Mouse (Mus musculus): ENCODE results near the gene Thap8. TPM values are rescaled to one million over a fixed set of nuclear protein-coding genes. Genes with fewer than 3 reads are reported as not detected.

Thap8 gene
- polyA plus RNA-seq, 1 experiment from 2014 or later: 0.32 TPM

DNA sequence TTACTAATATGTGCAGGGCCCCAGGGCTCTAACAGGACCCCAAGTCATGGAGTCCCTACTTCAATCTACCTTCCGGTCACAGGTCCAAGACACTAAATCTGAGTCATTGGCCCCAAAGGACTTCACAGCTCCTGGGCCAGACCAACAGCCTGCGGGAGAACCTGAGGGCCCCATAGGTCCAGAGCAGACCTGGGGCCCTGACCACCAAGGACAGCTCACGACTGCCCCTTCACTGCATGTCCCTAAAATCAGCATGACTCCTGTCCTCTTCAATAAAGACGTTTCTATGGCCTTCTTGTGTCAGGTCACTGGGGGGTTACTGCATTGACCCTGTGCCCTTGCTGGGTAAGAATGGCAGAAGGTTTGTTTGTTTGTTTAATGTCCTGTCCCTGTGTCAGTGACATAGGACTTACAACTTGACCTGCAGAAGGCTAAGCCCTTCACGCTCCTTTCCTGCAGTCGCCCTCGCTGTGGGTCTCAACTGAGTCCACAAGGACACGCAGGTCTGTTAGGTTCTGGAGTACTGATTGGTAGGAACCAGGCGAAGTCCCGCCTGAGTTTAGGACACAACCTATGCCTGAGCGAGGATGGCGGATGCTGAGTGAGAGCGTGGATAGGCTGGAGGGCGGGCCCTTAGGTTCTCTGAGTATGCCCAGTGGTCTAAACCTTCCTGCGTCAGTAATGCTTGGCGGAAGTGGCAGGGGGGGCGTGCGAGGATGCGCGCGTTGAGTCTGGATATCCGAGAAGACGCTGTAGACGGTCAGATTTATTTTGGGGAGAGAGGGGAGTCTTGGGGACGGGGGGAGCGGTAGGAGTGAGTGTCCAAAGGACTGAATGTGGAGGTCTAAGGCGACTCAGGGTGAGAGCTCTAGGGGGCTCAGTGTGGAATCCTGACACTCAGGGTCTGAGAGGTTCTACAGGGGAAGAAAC, 28.4 kb downstream of the Thap8 start, which contains the start of gene Alkbh6:
TSS of gene Alkbh6 (plus strand) at position 642 of the 930 bp plus-strand sequence.
- H3K9me3 ChIP-seq (replicated peaks; ENCODE audit: control insufficient read depth, low read length): no peaks in the 10 kb centered on the region
- ATAC-seq: peak; percentile 100
- no peaks in the 10 kb centered on the region for H3K27me3 ChIP-seq (replicated peaks; ENCODE audit: control insufficient read depth, insufficient read depth, low read length)
- peak; percentile 98 for DNase-seq (ENCODE audit: low spot score)
- peak within 1 kb of the TSS; percentile 28; the same call in 1 of the 2 replicates for H3K27ac ChIP-seq (ENCODE audit: low read depth, low read length)
- H3K4me2 ChIP-seq (ENCODE audit: low read length): peak within 1 kb of the TSS; percentile 92
- peak within 1 kb of the TSS; percentile 77 for H3K9ac ChIP-seq (ENCODE audit: low read length)
- peaks cover 44% of the 10 kb centered on the region for H3K36me3 ChIP-seq (ENCODE audit: control insufficient read depth, insufficient read depth, low read length)
- H3K4me1 ChIP-seq (ENCODE audit: control insufficient read depth, insufficient read depth, low read length): peaks cover 6% of the 10 kb centered on the region
- H3K4me3 ChIP-seq (ENCODE audit: low read depth, low read length): peak within 1 kb of the TSS; percentile 54
- 5% methylated on average over 27 of the region's 27 CpGs for WGBS

DNA sequence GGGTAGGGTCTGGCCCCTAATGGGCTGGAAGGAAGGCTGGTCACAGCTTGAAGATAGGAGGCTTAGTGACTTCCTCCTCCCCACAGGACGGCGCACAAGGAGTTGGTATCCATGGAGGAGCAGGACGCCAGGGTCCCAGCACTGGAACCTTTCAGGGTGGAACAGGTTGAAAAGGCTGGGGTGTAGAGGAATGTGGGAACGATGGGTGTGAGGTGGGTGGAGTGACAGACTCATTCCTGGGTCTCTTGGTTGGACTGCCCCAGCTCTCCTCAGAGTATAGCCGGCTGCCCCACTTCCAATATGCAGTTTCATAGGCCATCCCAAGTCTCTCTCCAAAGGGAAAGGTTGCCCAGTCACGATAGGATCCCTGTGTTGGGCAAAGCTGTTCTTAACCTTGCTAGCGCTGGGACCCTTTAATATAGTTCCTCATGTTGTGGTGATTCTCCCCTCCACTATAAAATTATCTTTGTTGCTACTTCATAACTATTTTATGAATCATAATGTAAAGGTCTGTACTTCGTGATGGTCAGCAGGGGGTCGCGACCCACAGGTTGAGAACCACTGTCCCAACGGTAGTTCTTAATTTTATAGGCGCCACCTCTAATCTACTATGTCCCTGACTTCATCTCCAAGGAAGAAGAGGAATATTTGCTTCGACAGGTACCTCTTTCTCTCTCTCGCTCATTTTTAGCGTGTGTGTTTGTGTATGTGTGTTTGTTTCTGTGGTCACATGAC, 29.7 kb downstream of the Thap8 start:
- Histone ChIP-seq H3K4me2 (ENCODE audit: low read length) (peak overlapping the region; percentile 92), H3K4me1 (ENCODE audit: control insufficient read depth, insufficient read depth, low read length) (peaks cover 6% of the 10 kb centered on the region), H3K36me3 (ENCODE audit: control insufficient read depth, insufficient read depth, low read length) (peaks cover 38% of the 10 kb centered on the region), H3K9me3 (replicated peaks; ENCODE audit: control insufficient read depth, low read length) (no peaks in the 10 kb centered on the region), H3K27me3 (replicated peaks; ENCODE audit: control insufficient read depth, insufficient read depth, low read length) (no peaks in the 10 kb centered on the region), H3K4me3 (ENCODE audit: low read depth, low read length) (peak overlapping the region; percentile 54), H3K27ac (ENCODE audit: low read depth, low read length) (no peak overlapping the region), H3K9ac (ENCODE audit: low read length) (peak overlapping the region; percentile 77)
- no peak for DNase-seq (ENCODE audit: low spot score)
- WGBS: 70% methylated on average over 15 of the region's 15 CpGs
- no peak for ATAC-seq

DNA sequence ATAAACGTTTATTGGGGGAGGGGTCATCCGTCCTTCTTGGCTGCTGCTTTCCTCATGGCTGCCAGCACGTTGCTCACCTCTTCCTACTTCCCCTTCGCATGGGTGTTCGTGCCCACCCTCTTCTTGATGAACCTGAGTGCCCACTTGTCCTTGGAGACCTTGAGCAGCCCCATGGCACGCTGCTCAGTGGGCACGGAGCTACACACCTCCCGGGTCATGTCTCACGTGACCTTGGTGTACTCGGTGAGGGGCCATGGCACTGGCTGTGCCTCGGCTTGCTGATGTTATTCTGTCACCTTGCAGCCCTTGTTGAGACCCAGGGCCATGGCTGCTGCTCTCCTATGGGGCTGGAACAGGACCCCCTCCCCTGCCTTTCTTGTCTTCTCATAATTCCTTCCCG, 30.2 kb downstream of the Thap8 start:
- H3K4me2 ChIP-seq (ENCODE audit: low read length): no peak overlapping the region
- no peaks in the 10 kb centered on the region for H3K27me3 ChIP-seq (replicated peaks; ENCODE audit: control insufficient read depth, insufficient read depth, low read length)
- H3K4me3 ChIP-seq (ENCODE audit: low read depth, low read length): no peak overlapping the region
- WGBS: 88% methylated on average over 12 of the region's 12 CpGs
- DNase-seq (ENCODE audit: low spot score): no peak
- H3K4me1 ChIP-seq (ENCODE audit: control insufficient read depth, insufficient read depth, low read length): peaks cover 6% of the 10 kb centered on the region
- no peak overlapping the region for H3K27ac ChIP-seq (ENCODE audit: low read depth, low read length)
- no peaks in the 10 kb centered on the region for H3K9me3 ChIP-seq (replicated peaks; ENCODE audit: control insufficient read depth, low read length)
- ATAC-seq: no peak
- peaks cover 35% of the 10 kb centered on the region for H3K36me3 ChIP-seq (ENCODE audit: control insufficient read depth, insufficient read depth, low read length)
- no peak overlapping the region for H3K9ac ChIP-seq (ENCODE audit: low read length)

DNA sequence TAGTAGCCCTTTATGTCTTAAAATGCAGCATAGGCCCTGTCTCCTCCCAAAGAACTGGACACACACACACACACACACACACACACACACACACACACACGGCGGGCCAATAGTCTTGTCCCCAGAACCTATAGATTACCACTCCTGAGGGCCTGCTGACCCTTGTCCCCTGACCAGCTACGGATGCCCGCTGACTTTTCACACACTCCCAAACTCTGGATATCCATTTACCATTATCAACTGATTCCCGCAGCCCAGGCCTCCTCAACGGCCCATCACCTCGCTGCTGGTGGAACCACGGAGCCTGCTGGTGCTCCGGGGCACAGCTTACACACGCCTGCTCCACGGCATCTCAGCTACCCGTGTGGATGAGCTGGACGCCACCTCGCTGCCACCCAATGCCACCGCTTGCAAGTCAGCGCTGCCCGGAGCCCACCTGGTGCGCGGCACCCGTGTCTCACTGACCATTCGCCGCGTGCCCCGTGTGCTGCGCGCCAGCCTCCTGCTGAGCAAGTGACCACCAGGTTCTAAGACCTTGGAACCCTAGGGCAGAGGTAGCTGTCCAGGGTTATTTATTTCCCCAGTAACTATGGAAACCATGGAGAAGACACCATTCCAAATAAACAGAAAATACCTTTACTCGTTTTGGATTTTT, 33.9 kb downstream of the Thap8 start:
- H3K27ac ChIP-seq (ENCODE audit: low read depth, low read length): no peak overlapping the region
- H3K9ac ChIP-seq (ENCODE audit: low read length): no peak overlapping the region
- no peak overlapping the region for H3K4me3 ChIP-seq (ENCODE audit: low read depth, low read length)
- H3K27me3 ChIP-seq (replicated peaks; ENCODE audit: control insufficient read depth, insufficient read depth, low read length): no peaks in the 10 kb centered on the region
- H3K9me3 ChIP-seq (replicated peaks; ENCODE audit: control insufficient read depth, low read length): no peaks in the 10 kb centered on the region
- peaks cover 6% of the 10 kb centered on the region for H3K4me1 ChIP-seq (ENCODE audit: control insufficient read depth, insufficient read depth, low read length)
- H3K4me2 ChIP-seq (ENCODE audit: low read length): no peak overlapping the region
- 0 out of 2 replicates have a peak, but pooled peaks cover 11% of the 10 kb centered on the region for H3K36me3 ChIP-seq (ENCODE audit: control insufficient read depth, insufficient read depth, low read length)
- DNase-seq (ENCODE audit: low spot score) (no peak), ATAC-seq (no peak)
- WGBS: 55% methylated on average over 27 of the region's 27 CpGs

DNA sequence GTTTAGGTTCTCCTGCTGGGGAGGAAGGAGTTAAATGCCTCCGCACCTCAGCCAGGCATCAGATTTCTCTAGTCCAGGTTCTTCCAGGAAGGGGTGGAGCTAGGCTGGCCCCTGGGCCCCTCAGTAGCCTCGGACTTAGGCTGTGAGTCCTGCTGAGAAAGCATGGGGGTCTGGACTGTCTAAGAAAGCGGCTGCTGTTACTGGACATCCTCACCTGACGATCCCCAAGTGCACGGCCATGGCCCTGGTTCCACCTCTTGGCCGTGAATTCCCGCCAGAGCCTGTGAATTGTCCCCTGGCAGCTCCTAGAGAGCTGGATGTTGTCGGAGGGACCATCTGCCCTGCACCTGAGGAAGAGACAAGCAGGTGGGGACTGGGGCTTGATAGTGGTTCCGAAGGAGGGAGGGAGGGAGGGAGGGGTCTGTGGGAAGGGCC, 34.8 kb downstream of the Thap8 start, which contains the start of gene Syne4:
TSS of gene Syne4 (plus strand) at position 87 of the 435 bp plus-strand sequence.
- no peak within 1 kb of the TSS for H3K4me2 ChIP-seq (ENCODE audit: low read length)
- DNase-seq (ENCODE audit: low spot score): no peak
- WGBS: 1% methylated on average over 9 of the region's 9 CpGs

DNA sequence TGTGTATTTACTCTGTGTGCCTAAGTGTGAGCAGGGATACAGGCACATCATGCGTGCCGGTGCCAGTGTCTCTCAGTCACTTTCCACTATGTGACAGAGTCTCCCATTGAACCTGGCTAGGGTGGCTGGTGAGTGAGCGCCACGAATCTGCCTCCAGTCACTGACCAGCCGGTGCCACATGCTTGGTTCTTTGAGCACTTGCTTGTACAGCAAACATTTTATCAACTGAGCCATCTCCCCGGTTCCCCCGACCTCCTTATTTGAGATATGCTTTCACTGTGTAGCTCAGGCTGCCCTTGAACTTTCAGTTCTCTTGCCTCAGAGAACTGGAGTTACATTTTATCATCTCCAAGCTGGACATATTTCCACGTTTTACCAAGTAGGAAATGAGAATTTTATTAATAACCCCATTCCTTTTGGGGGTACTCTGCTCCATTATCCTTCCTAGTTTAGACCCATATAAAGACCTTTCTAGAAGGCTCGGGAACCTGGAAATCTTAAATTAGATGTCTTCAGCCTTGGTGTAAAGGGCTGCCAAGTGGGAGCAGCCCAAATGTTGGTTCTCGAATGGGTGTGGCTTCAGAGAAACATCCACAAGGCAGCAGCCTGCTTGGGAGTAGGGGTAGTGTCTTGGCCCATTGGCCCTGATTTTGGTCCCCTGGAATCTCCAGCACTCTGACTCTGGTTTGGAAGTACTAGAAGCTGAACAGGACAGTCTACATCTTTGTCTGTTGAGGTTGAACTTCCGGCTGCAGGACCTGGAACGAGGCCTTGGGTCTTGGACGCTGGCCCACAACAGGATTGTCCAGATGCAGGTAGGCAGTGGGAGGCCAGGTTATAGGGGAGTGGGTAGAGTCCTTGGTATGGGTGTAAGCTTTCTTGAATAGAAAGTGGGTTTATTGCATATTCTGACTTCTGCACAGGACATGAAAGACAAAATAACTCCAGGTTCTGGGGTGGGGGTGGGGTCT, 36.0 kb downstream of the Thap8 start:
- Histone ChIP-seq H3K4me1 (ENCODE audit: control insufficient read depth, insufficient read depth, low read length) (no peaks in the 10 kb centered on the region), H3K4me2 (ENCODE audit: low read length) (no peak overlapping the region), H3K36me3 (ENCODE audit: control insufficient read depth, insufficient read depth, low read length) (0 out of 2 replicates have a peak, but pooled peaks cover 11% of the 10 kb centered on the region), H3K27me3 (replicated peaks; ENCODE audit: control insufficient read depth, insufficient read depth, low read length) (no peaks in the 10 kb centered on the region), H3K4me3 (ENCODE audit: low read depth, low read length) (no peak overlapping the region), H3K9ac (ENCODE audit: low read length) (no peak overlapping the region), H3K9me3 (replicated peaks; ENCODE audit: control insufficient read depth, low read length) (no peaks in the 10 kb centered on the region), H3K27ac (ENCODE audit: low read depth, low read length) (no peak overlapping the region)
- DNase-seq (ENCODE audit: low spot score): no peak
- ATAC-seq: no peak
- WGBS: 80% methylated on average over 13 of the region's 13 CpGs

More for the DNA sequence above, 34.8 kb downstream of the Thap8 start, which contains the start of gene Syne4:
- no peak within 1 kb of the TSS for H3K4me3 ChIP-seq (ENCODE audit: low read depth, low read length)
- H3K9me3 ChIP-seq (replicated peaks; ENCODE audit: control insufficient read depth, low read length): no peaks in the 10 kb centered on the region
- no peaks in the 10 kb centered on the region for H3K4me1 ChIP-seq (ENCODE audit: control insufficient read depth, insufficient read depth, low read length)
- no peak within 1 kb of the TSS for H3K9ac ChIP-seq (ENCODE audit: low read length)
- H3K36me3 ChIP-seq (ENCODE audit: control insufficient read depth, insufficient read depth, low read length): 0 out of 2 replicates have a peak, but pooled peaks cover 11% of the 10 kb centered on the region
- no peak for ATAC-seq
- no peaks in the 10 kb centered on the region for H3K27me3 ChIP-seq (replicated peaks; ENCODE audit: control insufficient read depth, insufficient read depth, low read length)
- no peak within 1 kb of the TSS for H3K27ac ChIP-seq (ENCODE audit: low read depth, low read length)

DNA sequence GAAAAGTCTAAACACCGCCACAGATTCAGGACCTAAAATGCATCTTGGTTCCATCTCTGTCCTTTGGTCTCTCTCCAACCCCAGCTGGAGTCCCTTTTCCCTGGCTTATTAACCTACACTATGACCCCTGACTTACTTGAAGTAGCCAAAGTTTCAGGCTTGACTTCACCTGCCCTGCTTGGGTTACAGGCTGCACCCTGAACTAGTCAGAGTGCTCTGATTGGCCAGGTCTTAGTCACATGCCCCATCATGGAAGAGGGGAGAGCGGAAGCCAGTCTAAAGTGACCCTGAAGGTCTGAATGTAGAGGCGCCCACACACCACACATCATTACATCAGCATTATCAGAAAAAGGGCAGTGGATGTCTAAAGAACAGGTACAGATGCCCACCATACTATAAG, 38.2 kb downstream of the Thap8 start:
- Histone ChIP-seq H3K4me2 (ENCODE audit: low read length) (no peak overlapping the region), H3K4me3 (ENCODE audit: low read depth, low read length) (no peak overlapping the region), H3K9ac (ENCODE audit: low read length) (no peak overlapping the region), H3K36me3 (ENCODE audit: control insufficient read depth, insufficient read depth, low read length) (0 out of 2 replicates have a peak, but pooled peaks cover under 1% of the 10 kb centered on the region), H3K9me3 (replicated peaks; ENCODE audit: control insufficient read depth, low read length) (no peaks in the 10 kb centered on the region), H3K27me3 (replicated peaks; ENCODE audit: control insufficient read depth, insufficient read depth, low read length) (no peaks in the 10 kb centered on the region), H3K27ac (ENCODE audit: low read depth, low read length) (no peak overlapping the region), H3K4me1 (ENCODE audit: control insufficient read depth, insufficient read depth, low read length) (peaks cover 2% of the 10 kb centered on the region; the same call in 1 of the 2 replicates)
- DNase-seq (ENCODE audit: low spot score): no peak
- WGBS: 91% methylated on average over 3 of the region's 3 CpGs
- no peak for ATAC-seq
